Mouse (Mus musculus) C2C12 (cell line): ENCODE measurements around the gene Sh3bgrl.

Source experiments
- CEBPB ChIP-seq: IDR thresholded peaks from one replicate; pipeline ENCODE4 v1.6.1; 2011; ENCODE audit warnings: low read depth, mild to moderate bottlenecking, control low read depth, moderate library complexity
- CTCF ChIP-seq: IDR thresholded peaks from one replicate; pipeline ENCODE4 v1.5.1; 2011; ENCODE audit not compliant: control insufficient read depth, insufficient read depth, insufficient read length
- FOSL1 ChIP-seq: IDR thresholded peaks from one replicate; pipeline ENCODE4 v1.8.0; 2011; ENCODE audit warnings: mild to moderate bottlenecking, low read length; ENCODE audit not compliant: poor library complexity, insufficient read depth, severe bottlenecking
- MAX ChIP-seq: IDR thresholded peaks from one replicate; pipeline ENCODE4 v1.6.1; 2011; ENCODE audit warnings: mild to moderate bottlenecking, control low read depth
- MYOG ChIP-seq: IDR thresholded peaks from one replicate; pipeline ENCODE4 v1.6.1; 2011; ENCODE audit not compliant: control insufficient read depth, insufficient read length; ENCODE audit errors: extremely low read depth
- USF1 ChIP-seq: IDR thresholded peaks from one replicate; pipeline ENCODE4 v1.6.1; 2011; ENCODE audit warnings: low read depth, mild to moderate bottlenecking, control low read depth, moderate library complexity

DNA sequence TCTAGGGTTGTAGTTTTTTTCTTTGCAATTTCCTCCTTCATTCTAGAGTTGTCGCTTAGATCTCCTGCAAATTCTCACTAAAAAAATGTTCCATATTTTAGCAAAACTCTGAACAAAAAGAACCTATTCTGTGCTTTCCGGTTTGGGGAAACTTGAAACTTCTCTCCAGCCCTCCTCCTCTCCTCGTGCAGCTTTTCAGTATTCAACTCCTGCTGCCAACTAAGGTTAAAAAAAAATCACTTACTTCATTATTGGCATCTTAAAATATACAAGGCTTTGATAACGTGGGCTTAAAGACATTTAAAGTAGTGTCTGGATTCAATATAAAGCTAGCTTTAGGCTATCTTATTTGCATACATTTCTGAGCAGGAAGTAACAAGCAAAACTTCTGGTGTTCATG is 365 bp upstream of the Sh3bgrl start:
- TF ChIP-seq CTCF (no peak), USF1 (no peak), MYOG (no peak), CEBPB (no peak), FOSL1 (no peak), MAX (no peak)
